Mouse (Mus musculus): ENCODE data around the gene Gm9972.

DNA sequence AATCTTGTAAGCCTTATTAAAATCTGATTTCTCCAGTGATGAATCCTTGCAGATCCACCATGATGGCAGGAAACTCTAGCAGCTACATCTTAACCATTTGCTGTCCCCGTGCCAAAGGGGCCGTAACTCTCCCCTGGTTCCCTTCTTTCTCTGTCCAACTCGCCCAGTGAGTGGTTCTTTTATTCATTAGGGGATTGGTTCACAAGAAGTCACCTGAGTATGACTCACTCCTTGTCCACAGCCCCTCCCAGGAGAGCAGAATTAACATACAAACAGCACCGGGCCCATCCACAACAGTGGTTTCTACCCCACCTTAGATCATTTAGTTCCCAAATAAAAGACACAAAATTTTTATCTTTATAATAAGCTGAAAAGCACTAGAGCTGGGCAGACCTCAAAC lies 3.4 kb upstream of the Gm9972 start:
- TF ChIP-seq GATA1 (IDR thresholded peaks at IDR 0.05; ENCODE audit: low read length), result no peak
- no peak for TF ChIP-seq TAL1 (IDR thresholded peaks at IDR 0.05; ENCODE audit: low read length)
